Mouse (Mus musculus) cerebellum, adult 9-10 months (tissue): ENCODE measurements around the gene Tex12.

ENCODE experiments used
- DNase-seq: peaks from one replicate; pipeline ENCODE4 v3.0.0; 2022

Tex12 gene

DNA sequence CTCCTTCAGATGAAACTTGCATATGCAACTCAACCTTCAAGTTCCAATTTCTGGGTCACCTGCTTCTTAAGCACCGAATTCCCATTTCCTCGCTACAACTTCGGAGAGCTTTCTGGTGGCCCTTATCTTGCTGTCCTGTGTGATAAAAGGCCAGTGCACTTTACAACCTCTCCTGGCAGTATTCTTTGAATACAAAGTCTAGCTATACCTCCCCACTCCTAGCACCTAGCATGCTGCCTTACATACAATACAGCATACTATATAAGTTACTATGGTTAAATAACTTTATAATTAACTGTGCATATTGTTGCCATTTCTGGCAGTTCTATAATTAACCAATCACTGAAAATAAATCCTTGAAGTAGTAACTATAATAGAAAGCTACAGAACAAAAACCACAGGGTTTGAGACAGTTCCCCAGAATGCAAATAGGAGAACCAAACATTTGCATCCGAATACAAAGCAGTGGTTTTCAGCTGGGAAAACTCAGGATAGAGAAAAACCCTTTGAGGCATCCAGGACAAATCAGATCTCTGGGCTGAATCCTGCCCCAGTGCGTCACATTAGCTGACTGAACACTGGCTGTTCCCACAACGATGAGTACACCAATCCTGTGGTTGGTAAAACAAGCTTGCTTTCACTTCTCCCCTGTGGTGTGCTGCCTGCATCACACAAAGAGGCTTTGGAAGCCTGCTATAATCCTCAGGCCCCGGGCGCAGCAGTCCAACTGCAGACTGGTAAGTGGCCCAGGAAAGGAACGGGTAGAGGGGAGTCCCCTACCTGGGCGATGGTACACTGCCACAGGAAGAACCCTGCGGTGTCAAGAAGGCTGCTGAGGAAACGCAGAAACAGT is 6.7 kb downstream of the Tex12 start, which contains the start of gene Il18:
TSS of gene Il18 (plus strand) at position 587 of the 853 bp plus-strand sequence.
- DNase-seq: peak; percentile 32

DNA sequence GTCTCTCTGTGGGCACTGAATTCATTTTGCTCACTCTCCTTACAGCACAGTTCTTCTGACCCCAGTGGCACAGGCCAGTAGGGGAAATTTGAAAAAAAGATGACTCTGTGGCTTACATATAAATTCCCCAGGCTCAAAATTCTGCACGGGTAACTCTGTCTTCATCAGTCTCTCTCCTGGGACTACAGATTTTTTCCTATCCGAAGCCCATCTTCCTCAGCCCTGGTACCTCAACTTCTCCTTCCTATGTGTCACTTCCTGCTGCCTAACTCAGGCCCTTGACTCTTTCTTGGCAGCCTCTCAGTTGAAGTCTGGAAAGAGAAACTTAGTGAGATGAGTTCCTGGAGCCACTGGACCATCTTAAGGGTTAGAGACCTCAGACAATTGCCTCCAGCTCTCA is 7.6 kb downstream of the Tex12 start:
- no peak for DNase-seq

DNA sequence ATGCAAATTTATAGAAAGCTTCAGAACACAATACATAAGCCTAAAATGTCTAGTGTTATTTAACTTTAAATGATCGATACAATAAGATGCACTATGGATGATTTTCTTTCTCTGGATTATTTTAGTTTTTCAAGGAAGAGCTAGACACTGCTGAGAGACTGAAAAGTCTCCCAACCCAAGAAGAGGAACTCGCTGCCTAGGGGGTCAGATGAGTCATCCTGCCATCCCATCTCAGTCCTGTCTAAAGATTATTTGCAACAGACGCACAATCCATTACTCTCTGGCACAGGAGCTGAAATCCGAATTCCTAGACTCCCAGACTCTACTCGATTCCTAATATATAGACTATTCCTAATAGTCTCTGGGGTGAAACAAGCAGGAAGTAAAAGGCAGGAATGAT is 8.9 kb downstream of the Tex12 start:
- DNase-seq: no peak

DNA sequence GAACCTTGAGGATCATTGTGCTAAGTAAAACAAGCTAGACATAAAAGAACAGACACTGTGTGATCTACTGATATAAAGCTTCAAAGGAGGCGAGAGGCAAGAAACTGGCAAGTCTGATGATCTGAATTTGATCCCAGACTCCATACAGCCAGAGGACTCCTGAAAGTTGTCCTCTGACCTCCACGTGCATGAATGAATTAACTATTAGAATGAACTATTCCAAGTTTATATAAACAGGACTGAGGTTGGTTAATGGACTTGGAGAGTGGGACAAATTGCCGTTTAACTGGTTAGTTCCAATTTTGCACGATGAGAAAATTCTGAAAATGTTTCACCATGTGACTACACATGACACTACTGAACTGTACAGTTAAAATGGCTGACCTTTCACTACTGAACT is 12.2 kb downstream of the Tex12 start:
- DNase-seq: no peak

DNA sequence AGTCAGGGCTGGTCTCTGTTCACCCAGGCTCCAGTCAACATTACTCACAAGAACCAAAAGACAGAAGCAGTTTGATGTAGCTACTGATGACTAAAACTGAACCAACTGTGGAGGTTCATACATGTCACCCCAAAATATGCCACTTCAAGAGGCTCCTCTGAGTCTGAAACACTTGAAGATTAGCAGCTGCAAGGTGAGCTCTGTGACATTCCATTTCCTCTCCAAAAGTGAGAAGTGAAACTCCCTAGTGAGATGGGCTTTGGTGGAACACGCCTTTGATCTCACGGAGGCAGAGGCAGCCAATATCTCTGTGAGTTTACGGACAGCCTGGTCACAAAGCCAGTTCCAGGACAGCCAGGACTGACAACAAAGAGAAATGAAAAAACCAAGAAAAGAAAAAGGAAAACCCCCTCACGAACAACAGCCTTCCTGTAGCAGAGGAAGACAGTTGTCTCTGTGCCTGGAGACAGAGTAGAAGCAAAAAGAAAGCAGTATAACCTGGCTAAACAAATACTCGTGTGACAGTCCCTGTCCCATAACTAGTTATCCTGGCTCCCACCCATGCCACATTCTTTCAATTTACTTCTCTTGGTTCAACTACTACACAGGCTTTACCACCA is 13.2 kb downstream of the Tex12 start:
- no peak for DNase-seq

DNA sequence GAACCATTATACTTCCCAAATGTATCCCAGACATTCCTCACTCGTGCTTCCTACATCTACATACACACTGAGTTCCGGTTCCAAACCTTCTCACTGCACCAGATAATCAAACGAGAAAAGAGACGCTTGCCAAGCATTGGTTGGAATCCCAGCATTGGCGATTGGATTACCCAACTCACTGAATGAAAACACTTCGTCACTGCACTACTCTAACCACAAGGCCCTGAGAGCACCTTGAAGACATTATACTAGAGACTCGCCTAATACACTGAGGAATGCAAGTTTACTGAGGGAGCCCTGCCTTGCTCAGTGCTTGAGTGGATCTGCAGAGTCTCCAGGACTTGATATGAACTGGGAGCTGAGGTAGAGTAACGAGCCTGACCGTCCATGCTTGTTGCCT is 18.7 kb downstream of the Tex12 start:
- DNase-seq: no peak

DNA sequence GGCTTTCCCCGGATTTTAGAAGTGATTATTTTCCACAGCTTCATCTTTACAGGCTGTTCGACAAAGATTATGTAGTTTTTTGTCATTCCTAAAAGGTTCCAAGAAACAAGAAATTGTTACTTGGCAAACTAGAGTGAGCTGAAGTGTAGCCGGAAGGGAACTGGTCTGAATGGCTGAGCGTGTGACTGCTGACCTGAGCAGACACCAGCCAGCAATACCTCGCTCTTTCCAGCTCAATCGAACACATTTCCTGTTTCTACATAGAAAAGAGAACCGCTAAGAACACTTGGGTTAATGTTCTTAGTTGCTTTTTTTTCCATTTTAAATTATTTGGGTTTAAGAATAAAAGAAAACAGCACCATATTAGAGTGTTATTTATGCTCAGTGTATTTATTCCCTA is 21.0 kb downstream of the Tex12 start:
- DNase-seq: no peak

DNA sequence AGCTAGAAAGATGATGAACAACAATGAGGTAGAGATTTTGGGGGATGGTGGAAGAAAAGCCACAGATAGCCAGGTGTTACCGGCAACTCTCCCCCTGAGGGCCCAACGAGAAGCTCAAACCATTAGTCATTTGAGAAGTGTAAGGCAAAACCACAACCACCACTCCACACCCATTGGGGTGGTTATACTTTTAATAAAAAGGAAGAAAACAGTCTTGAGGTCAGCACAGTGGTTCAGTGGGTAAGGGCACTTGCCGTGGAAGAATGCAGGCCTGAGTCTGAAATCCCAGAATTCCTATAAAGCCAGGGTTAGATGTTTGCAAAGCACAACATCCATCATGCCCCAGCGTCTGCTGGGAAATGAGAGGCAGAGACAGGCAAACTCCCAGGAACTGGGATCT is 23.8 kb downstream of the Tex12 start:
- DNase-seq: no peak

DNA sequence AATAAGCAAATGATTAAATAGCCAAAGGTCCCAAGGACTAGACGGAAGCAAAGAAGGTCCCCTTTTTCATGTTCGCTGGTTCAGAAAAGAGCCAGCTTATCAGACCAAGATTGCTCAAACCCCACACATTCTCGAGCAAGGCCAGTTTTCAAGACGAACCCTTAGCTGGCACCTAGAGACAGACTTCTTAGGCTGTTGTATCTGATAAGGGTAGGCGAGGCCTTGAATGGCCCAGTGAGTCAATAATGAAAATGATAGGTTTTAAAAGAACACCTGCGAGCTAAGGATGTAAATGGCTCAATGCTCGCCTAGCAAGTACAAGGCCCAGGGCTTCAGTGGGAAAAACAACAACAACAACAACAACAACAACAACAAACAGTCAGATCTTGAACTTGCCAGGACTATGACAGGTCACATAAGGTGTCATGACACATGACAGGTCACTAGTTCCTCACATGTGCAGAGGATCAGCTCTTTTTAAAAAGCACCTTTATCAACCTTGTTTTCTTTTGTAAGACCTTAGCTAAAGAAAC is 24.5 kb downstream of the Tex12 start:
- DNase-seq: no peak

DNA sequence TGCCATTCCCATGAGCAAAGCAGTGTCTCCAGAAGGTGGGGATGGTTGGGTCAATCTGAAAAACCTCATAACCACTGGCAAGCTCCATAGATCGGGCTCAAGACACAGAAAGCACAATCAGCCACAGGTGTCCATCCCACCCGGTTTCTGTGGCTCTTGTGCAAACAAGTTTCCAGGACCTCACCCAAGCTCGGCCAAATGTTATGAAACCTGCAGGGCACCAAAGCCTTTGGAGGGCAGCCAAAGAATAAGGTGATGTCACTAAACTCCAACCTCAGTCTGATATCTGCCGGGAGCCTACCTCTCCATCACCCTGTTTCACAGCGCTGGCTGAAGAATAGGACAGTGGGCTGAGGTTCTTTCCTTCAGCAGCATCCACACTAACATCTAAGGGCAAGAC is 25.2 kb downstream of the Tex12 start:
- DNase-seq: no peak

DNA sequence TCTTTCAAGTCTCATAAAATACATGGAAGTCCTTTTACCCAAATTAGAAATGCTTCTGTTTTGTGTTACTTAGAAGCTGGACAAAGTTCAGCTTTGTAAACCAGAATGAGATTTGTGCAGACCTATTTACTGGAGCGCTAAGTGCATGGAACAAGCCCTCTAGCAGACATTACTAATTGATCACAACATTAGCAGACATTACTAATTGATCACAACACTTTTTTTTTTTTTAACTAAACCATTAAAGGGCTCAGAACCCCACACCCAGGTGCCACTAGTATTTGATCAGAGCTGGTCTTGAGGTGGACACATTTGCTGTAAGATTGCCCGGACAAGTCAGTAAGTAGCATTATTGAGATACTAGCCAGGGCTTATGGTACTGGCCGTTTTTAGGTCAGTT is 27.3 kb downstream of the Tex12 start:
- DNase-seq: no peak

DNA sequence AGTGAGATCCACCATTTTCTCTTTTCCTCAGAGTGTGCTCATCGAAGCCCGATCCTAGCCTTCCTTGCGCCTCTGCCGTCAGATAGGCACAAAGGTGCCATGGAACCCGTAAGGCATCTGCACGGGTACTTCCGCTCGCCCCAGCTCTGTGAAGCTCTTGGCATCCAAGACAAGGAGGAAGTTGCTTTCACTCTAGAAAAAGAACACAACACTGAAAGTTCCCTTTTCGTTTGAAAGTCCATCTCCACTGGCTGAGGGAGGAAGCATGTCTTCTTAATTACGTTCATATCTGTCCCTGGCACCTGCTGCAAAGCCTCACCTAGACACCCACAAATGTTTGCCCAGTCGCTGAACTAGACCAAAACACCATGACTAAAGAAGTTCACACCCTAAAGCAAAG is 27.8 kb downstream of the Tex12 start:
- no peak for DNase-seq

DNA sequence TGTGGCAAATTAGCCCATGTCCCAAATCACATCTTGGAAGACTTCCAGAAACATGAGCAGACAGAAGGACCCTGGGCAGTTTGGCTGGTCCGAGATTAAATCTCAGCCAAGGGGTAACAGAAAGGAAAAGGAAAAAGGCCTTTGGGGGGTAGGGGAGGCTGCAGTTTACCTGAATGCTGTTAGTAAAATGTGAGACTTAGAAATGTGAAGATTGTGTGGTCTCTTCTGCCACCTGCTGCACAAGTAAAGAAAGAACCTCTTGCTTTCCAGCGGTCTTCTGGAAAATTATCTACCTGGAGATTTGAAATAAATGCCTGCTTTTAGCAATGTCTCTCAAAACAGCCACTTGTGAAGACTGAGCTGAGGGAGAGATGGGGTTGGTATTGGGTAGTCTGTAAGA is 30.2 kb downstream of the Tex12 start:
- no peak for DNase-seq

DNA sequence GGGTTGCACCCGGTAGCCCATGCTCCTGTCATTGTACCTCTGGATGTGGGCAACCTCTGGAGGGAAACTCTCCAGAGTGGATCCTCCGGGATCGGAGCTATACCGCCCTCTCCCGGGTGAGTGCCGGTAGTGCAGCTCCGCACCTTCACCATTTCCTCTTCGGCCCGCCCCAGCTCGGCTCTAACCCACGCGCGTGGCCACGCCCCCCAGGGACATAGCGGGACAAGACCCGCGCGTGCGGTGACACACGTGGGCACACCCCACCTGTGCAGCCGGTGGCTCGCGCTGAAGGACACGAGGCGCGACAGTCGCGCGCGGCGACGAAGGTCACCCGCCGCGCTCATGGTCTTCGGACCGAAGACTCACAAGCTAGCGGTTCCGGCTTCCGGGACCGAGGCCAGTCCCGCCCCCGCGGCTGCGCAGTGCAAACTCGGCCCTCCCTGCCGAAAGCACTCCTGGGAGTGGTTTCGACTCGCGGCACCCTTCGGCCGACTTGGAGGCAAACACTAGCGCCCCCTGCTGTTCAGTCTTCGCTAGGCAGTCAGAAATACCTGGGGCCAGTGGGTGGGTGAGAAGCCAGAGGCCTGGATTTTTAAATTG is 32.7 kb downstream of the Tex12 start, which contains the start of gene Pts:
TSS of gene Pts (minus strand) at position 432 of the 600 bp plus-strand sequence.
- DNase-seq: peak; percentile 96

DNA sequence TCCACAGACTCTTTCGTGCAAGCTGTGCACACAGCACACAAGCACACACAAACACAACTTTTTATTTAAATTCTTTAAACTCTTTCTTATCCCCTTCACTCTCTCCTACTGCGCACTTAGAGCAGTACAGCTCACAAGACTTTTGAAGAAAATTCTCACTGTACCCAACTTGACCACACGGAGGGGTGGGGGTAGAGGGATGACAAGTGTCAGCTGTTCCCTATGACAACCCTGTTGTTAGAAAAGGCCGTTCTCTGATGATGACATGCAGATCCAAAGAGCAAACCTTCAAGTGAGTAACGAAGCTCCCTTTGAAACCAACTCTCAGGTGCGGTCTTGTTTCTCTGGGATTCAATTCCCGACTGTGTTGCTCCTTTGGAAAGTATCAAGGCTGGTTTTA is 33.3 kb downstream of the Tex12 start:
- DNase-seq: no peak

DNA sequence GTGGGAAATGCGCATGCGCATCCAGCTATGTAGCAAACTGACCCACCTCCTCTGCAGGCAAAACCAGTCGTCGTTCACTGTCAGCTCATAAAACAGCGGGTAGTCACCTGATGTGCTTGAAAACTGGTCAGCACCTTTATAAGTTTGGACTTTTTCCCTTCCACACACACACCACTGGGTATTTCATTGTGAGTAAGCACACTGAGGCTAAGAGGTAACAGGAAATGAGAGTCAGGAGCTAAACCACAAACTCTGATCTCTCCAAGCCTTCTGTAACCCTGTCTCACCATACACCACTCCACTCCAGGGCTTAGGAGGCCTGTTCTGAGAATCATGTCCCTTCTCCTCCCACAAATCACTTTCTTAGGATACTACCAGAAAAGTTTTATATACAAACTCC is 35.5 kb downstream of the Tex12 start:
- no peak for DNase-seq

DNA sequence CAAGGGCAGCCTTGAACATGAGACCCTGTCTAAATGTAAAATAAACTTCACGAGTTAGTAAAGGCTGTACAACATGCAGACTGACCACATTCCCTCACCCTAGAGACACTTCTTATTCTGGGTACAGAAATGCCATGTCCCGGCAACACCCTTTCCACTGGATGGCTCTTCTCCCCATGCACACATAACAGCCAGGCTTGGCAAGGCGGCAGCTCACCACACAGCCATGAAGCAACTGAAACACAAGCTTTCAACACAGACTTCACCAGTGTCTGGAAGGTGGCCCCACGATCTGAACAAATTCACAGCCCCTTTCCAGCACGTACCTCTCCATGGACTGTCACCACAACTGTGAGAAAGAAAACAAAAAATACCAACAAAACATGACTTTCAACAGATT is 36.2 kb downstream of the Tex12 start:
- DNase-seq: no peak

DNA sequence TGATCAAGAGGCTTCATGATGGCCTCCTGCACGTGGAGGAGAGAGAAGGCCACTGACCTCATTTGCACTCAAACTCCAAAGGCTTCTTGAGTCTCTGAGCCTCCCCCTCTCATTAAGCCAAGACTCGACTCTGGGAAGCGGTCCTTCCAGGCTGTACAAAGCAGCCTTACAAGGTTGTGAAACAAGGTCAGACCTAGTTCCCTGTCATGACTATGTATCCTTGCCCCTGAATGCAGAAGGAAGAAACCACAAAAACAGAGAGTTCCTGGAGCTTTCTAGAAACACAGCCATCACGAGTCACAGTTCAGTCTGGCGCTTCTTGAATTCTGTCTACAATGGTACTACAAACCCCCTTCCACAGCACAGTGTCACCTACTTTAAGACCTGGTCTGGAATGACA is 38.6 kb downstream of the Tex12 start:
- DNase-seq: no peak

DNA sequence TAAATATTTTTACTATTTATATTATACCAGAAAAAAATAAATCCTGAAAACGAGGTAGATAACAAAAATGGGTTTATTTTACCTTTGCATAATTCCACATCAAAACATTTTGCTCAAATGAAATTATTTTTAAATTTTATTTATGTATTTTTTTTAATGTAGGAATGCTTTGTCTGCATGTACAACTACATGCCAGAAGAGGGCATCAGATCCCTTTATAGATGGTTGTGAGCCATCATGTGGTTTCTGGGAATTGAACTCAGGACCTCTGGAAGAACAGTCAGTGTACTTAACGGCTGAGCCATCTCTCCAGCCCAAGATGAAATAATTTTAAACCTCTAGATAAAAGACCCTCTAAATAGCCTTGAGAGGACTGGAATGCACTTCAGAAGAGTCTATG is 39.6 kb downstream of the Tex12 start:
- no peak for DNase-seq

DNA sequence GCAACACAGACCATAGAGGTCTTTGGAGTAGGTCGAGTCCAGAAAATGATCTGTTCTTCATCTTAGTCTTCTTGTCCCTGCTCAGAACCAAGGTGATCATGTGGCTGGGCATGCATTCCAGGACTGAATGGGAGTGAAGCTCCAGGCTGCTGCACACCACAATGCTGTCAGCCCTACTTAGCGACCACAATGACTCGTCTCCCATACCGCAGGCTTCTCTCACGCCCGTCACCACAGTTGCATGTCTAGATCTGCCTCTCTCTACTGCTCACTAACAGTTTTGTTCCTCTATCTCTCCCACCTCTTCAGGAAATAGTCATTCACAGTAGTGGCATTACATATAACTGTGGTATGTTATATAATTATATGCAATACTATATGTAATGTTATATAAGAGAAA is 40.4 kb downstream of the Tex12 start:
- DNase-seq: no peak

DNA sequence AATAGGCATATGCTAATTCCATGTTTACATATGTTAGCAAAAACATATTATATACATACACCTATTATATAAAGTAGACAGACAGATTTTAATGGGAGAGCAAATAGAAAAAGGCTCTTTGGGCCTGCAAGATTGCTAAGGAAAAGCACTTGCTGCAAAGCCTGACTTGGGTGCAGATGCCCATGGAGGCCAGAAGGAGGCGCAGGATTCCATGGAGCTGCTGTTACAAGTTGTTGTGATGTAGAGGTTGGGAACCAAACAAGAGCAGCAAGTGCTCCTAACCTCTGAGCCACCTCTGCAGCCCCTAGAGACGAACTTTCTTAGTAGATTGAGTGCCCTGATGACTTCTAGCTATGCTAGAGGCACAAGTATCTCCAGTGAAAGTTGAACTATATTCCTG is 42.3 kb downstream of the Tex12 start:
- no peak for DNase-seq

DNA sequence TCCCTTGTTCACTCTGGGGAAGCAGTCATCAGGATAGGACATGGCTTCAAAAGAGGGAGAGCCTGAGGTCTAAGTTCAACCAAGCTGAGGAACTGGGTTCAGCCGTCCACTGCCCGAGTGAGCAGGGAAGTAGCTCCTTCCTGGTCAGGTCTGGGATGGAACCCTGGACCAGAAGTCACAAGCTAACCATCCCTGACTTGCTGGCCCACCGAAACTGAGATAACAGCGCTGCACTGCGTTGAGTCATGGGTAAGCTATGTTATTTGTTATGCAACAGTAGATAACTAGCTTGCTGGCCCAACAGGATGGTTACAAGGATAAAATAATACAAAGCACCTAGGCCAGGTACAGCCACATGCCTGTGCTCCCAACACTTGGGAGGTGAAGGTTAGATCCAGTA is 45.7 kb downstream of the Tex12 start:
- no peak for DNase-seq

DNA sequence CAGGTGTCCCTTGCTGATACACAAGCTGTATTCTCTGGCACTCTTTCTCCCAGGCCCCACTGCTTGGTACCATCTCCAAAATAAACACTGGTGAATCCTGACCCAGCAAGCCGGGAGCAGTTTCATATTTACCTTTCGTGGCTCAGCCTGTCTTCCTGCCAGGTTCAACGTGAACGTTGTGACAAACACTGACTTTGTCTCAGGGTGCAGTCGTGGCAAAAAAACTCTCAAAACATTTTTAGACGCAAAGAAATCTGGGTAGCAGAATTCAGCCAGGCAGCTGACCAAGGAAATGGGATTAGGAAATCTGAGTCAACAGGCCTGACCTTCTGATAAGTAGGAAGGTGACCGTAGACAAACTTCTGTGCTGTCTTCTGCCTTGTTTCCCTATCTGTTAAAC is 53.6 kb downstream of the Tex12 start:
- no peak for DNase-seq
